ENCODE assay signal across 13 mouse cellular contexts in the genomic region with DNA sequence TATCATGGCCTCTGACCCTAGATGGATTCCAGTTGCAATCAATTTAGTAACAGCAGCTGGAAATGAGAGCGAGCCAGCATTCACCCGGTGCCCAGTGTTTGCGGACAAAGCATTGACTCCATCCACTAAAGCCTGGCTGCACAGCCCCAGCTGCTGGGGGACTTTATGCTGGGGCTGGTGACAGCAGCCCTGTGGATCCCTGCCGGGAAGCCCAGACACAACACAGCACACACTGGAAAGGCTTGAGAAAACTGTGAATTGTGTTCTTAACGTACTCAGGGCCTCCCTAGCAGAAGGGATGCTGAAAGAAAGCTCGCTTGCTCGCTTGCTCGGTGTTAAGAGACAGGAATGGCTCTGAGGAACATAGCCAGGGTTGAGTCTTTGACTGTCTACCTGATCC. TPM values are rescaled to one million over a fixed set of nuclear protein-coding genes. Genes with fewer than 3 reads are reported as not detected.
A peak's percentile ranks its signal among the peaks of the same experiment; 100 is the strongest.
DNase-seq lines count a peak whose midpoint lies in the region; ATAC-seq lines count a peak whose summit lies in the region.
"Had no signal": no experiment of that assay in that cellular context is flagged by ENCODE, and none has a peak within 500 bp of the region (broad histone marks: within the 10 kb centered on the region; RNA-seq: fewer than 3 reads in every experiment).

No protein-coding gene starts in this region.

- H3K4me3 ChIP-seq in hindbrain, embryonic 12.5 days, result peak overlapping the region; percentile 69
- peak overlapping the region; percentile 78 for H3K4me3 ChIP-seq in midbrain, embryonic 15.5 days

- H3K9me3 ChIP-seq in hindbrain, embryonic 12.5 days (replicated peaks), result no peaks in the 10 kb centered on the region
- H3K9me3 ChIP-seq in midbrain, embryonic 15.5 days, result no peaks in the 10 kb centered on the region

- H3K4me2 ChIP-seq in hindbrain, embryonic 12.5 days (replicated peaks), result peak overlapping the region; percentile 90
- H3K4me2 ChIP-seq in midbrain, embryonic 15.5 days, result peak overlapping the region; percentile 93

- H3K27me3 ChIP-seq in hindbrain, embryonic 12.5 days, result peaks cover 58% of the 10 kb centered on the region
- H3K27me3 ChIP-seq in midbrain, embryonic 15.5 days (replicated peaks), result no peaks in the 10 kb centered on the region
- H3K27me3 ChIP-seq: CH12.LX had no signal

- peak overlapping the region; percentile 86; the same call in 1 of the 2 replicates for H3K9ac ChIP-seq in hindbrain, embryonic 12.5 days
- H3K9ac ChIP-seq in midbrain, embryonic 15.5 days, result peak overlapping the region; percentile 34

- H3K27ac ChIP-seq in hindbrain, embryonic 12.5 days, result peak overlapping the region; percentile 74
- H3K27ac ChIP-seq in midbrain, embryonic 15.5 days, result peak overlapping the region; percentile 57

- peak; percentile 54 for DNase-seq in brain, adult 2 months (ENCODE audit: low read depth, low spot score)
- DNase-seq in embryo, embryonic 11 days, result peak; percentile 41
- no peak for DNase-seq in layer of hippocampus, adult 8-10 months (ENCODE audit: low spot score in 2 of 2)
- DNase-seq in left cerebral cortex, adult 11 months (ENCODE audit: low spot score), result no peak
- DNase-seq: cerebellum, postnatal 14 days; heart, adult 11 months; heart, postnatal 10 days; lung, adult 18-20 months had no signal

- peaks cover 59% of the 10 kb centered on the region for H3K4me1 ChIP-seq in hindbrain, embryonic 12.5 days
- H3K4me1 ChIP-seq in midbrain, embryonic 15.5 days, result peaks cover 71% of the 10 kb centered on the region

- 9% methylated on average over 8 of the region's 8 CpGs for WGBS in hindbrain, embryonic 12.5 days
- 5% methylated on average over 8 of the region's 8 CpGs for WGBS in midbrain, embryonic 15.5 days

- H3K36me3 ChIP-seq in hindbrain, embryonic 12.5 days, result no peaks in the 10 kb centered on the region
- no peaks in the 10 kb centered on the region for H3K36me3 ChIP-seq in midbrain, embryonic 15.5 days (replicated peaks)

- ATAC-seq in hindbrain, embryonic 12.5 days (ENCODE audit: low FRiP score), result no peak
- no peak for ATAC-seq in midbrain, embryonic 15.5 days (replicated peaks)
- ATAC-seq in cerebellum, adult (ENCODE audit: insufficient number of reproducible peaks, low FRiP score, low TSS enrichment), result no peak
- ATAC-seq in monocyte, adult 5-6 weeks (replicated peaks; ENCODE audit: insufficient number of reproducible peaks, low FRiP score, low TSS enrichment, poor library complexity, severe bottlenecking), result no peak

RNA-seq across cellular contexts. Expression of a gene that starts 3.5 kb away (rescaled TPM):
- 4.6 and 6.3 TPM in 2 replicates for polyA plus RNA-seq in hindbrain, embryonic 12.5 days (2016; fragmentation: Nextera tagmentation; extraction: Ambion mirVana)
- 12.3 and 13.2 TPM in 2 replicates for polyA plus RNA-seq in midbrain, embryonic 15.5 days (2015; fragmentation: Nextera tagmentation; extraction: Ambion mirVana)
- total RNA-seq in monocyte, adult 5-6 weeks (2017), result not detected in 3 replicates
- total RNA-seq in layer of hippocampus, adult 8-10 months (2022), result 10 to 100 TPM; 39.4 to 46.7 (median 45.4) TPM
- total RNA-seq: CH12.LX had no signal

Comparison
In these comparisons a context has a peak if more than half of its experiments do, and no peak if none do; other contexts are left out.
1. DNase-seq: peak in brain, adult 2 months (single experiment) and embryo, embryonic 11 days (single experiment); none in layer of hippocampus, adult 8-10 months (0 of 2) and left cerebral cortex, adult 11 months (single experiment).
2. RNA of a gene that starts 3.5 kb away (total RNA-seq): 39.4 to 46.7 TPM in layer of hippocampus, adult 8-10 months; not detected in monocyte, adult 5-6 weeks; every median in the first group is over 10 times any median in the second.